Mouse (Mus musculus) midbrain, embryonic 10.5 days (tissue): ENCODE measurements around the gene Jarid2. TPM values are rescaled to one million over a fixed set of nuclear protein-coding genes. Genes with fewer than 3 reads are reported as not detected.
A peak's percentile ranks its signal among the peaks of the same experiment; 100 is the strongest.

ENCODE experiments used
- DNase-seq: peaks from one replicate; pipeline ENCODE4 v3.0.0-alpha.2; 2017; ENCODE audit warnings: low spot score
- H3K27ac ChIP-seq: fragments of 300-500 bp; sonication (generic); replicated peaks from 2 replicates; pipeline ENCODE4 v1.5.1; 2016; ENCODE audit warnings: mild to moderate bottlenecking
- H3K27me3 ChIP-seq: fragments of 300-500 bp; sonication (generic); 2 replicates; pipeline ENCODE4 v1.6.1; 2016; ENCODE audit warnings: low read depth, mild to moderate bottlenecking; ENCODE audit not compliant: poor library complexity, severe bottlenecking
- H3K36me3 ChIP-seq: fragments of 300-500 bp; sonication (generic); 2 replicates; pipeline ENCODE4 v1.6.1; 2016; ENCODE audit warnings: mild to moderate bottlenecking, moderate library complexity
- H3K4me1 ChIP-seq: fragments of 300-500 bp; sonication (generic); 2 replicates; pipeline ENCODE4 v1.6.1; 2016
- H3K4me3 ChIP-seq: fragments of 300-500 bp; sonication (generic); 2 replicates; pipeline ENCODE4 v1.5.1; 2016; ENCODE audit warnings: mild to moderate bottlenecking, moderate library complexity
- H3K9me3 ChIP-seq: fragments of 300-500 bp; sonication (generic); replicated peaks from 2 replicates; pipeline ENCODE4 v1.6.1; 2016; ENCODE audit warnings: mild to moderate bottlenecking
- WGBS: fragments of 180-500 bp; shearing (Covaris S2); methylation state at CpG from one replicate; pipeline ENCODE4 v1.1.7; 2016; 5-methylcytosine and 5-hydroxymethylcytosine counted together
- polyA plus RNA-seq: library from polyadenylated mRNA; unstranded; fragments of >200 nt; fragmentation: Nextera tagmentation; extraction: Ambion mirVana; gene quantifications from 2 replicates; pipeline ENCODE4 v1.2.1, GENCODE M21; 2016

Jarid2 gene
- polyA plus RNA-seq, 1 experiment from 2014 or later = 63.8 TPM

- WGBS = 32% methylated on average over 3 of the region's 3 CpGs
- DNase-seq = no peak
Observed at GRCm38 (mm10) chr13:44795891-44796290, 66.6 kb downstream of the Jarid2 start.

DNA sequence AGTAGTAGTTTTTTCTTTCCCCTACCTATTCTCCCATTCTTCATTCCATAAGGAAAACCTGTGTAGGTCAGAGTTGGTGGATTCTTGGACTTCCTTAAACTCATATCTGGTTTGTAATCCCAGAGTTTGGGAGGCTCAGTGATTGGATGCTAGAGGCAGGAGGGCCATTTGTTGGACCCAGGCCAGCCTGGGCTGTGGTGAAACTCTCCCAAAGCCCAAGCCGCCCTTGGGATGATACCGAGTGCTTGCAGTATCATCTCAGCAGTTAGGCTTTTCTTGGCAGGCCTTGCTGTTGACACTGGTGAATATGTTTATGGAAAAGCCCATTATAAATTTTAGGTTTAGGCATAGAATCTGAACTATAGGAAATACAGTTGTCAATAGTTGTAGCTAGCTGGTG, 67.5 kb downstream of the Jarid2 start:
- DNase-seq = no peak
- Histone ChIP-seq H3K27me3 (no peaks in the 10 kb centered on the region), H3K27ac (no peak overlapping the region), H3K36me3 (no peaks in the 10 kb centered on the region), H3K4me1 (peaks cover 55% of the 10 kb centered on the region), H3K9me3 (no peaks in the 10 kb centered on the region), H3K4me3 (no peak overlapping the region)
- 87% methylated on average over 2 of the region's 2 CpGs for WGBS

More at GRCm38 (mm10) chr13:44795891-44796290, 66.6 kb downstream of the Jarid2 start:
- no peak overlapping the region for H3K4me3 ChIP-seq
- H3K27me3 ChIP-seq = no peaks in the 10 kb centered on the region
- H3K36me3 ChIP-seq = no peaks in the 10 kb centered on the region
- H3K9me3 ChIP-seq = no peaks in the 10 kb centered on the region
- no peak overlapping the region for H3K27ac ChIP-seq
- peaks cover 61% of the 10 kb centered on the region for H3K4me1 ChIP-seq

- Histone ChIP-seq H3K4me1 (peaks cover 43% of the 10 kb centered on the region), H3K27ac (no peak overlapping the region), H3K4me3 (no peak overlapping the region), H3K9me3 (no peaks in the 10 kb centered on the region), H3K27me3 (no peaks in the 10 kb centered on the region), H3K36me3 (no peaks in the 10 kb centered on the region)
- DNase-seq = no peak
- 91% methylated on average over 3 of the region's 3 CpGs for WGBS
Observed at GRCm38 (mm10) chr13:44798280-44798679, 69.0 kb downstream of the Jarid2 start.

- no peak for DNase-seq
- Histone ChIP-seq H3K36me3 (no peaks in the 10 kb centered on the region), H3K4me1 (peaks cover 40% of the 10 kb centered on the region), H3K27ac (no peak overlapping the region), H3K4me3 (no peak overlapping the region), H3K27me3 (no peaks in the 10 kb centered on the region), H3K9me3 (no peaks in the 10 kb centered on the region)
Observed at GRCm38 (mm10) chr13:44799166-44799565, 69.9 kb downstream of the Jarid2 start.

DNA sequence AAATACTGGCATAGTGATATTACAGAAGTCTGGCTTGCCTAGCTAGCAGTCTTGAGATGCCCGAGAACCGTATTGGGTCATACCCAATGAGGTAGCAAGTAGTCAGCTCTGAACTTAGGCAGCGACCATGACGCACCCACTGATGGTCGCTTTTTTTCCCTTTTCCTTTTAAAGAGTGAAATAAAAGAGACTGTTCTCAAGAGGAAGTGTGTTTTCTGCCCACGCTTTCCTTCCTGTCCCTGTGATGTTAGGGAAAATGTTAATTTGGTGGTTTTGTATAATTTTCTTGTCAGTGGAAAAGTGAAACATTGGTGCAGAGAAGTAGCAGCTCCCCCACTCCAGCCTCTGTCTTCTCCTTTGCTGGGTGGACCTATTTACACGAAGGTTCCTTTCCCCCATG, 70.8 kb downstream of the Jarid2 start:
- Histone ChIP-seq H3K4me3 (no peak overlapping the region), H3K36me3 (no peaks in the 10 kb centered on the region), H3K27ac (no peak overlapping the region), H3K9me3 (no peaks in the 10 kb centered on the region), H3K4me1 (peaks cover 31% of the 10 kb centered on the region), H3K27me3 (no peaks in the 10 kb centered on the region)
- no peak for DNase-seq
- WGBS = 90% methylated on average over 7 of the region's 7 CpGs

DNA sequence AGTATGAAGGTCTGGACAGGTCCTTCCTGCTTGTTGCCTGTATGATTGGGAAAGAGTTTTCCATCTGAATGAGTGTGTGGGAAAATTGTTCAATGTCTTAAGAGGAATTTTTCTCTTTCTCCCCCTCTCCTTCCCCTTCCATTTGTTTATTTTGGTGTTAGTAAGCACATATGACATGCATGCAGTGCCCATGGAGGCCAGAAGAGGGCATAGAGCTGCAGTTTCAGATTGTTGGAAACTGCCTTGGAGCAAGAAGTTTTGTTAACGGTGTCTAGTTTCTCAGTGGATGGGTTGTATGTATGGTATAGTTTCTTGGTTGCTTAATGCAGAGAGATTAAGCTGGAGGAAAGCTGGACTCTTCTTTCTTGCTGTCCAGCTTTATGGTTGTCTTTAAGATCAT, 75.6 kb downstream of the Jarid2 start:
- H3K9me3 ChIP-seq = no peaks in the 10 kb centered on the region
- WGBS = 63% methylated on average over 1 of the region's 1 CpGs

GRCm38 (mm10) chr13:44808307-44808706, 79.0 kb downstream of the Jarid2 start:
- DNase-seq = no peak
- Histone ChIP-seq H3K27me3 (no peaks in the 10 kb centered on the region), H3K4me1 (peaks cover 13% of the 10 kb centered on the region; the same call in 1 of the 2 replicates), H3K27ac (no peak overlapping the region), H3K36me3 (no peaks in the 10 kb centered on the region), H3K4me3 (no peak overlapping the region), H3K9me3 (no peaks in the 10 kb centered on the region)
- 90% methylated on average over 1 of the region's 1 CpGs for WGBS

More for the DNA sequence above, 75.6 kb downstream of the Jarid2 start:
- DNase-seq = peak; percentile 47
- Histone ChIP-seq H3K36me3 (no peaks in the 10 kb centered on the region), H3K4me1 (peaks cover 13% of the 10 kb centered on the region; the same call in 1 of the 2 replicates), H3K4me3 (no peak overlapping the region), H3K27me3 (no peaks in the 10 kb centered on the region), H3K27ac (no peak overlapping the region)

GRCm38 (mm10) chr13:44811021-44811420, 81.7 kb downstream of the Jarid2 start:
- Histone ChIP-seq H3K27me3 (no peaks in the 10 kb centered on the region), H3K27ac (no peak overlapping the region), H3K36me3 (no peaks in the 10 kb centered on the region), H3K4me3 (no peak overlapping the region), H3K4me1 (peaks cover 29% of the 10 kb centered on the region), H3K9me3 (no peaks in the 10 kb centered on the region)
- DNase-seq = no peak
- WGBS = 86% methylated on average over 2 of the region's 2 CpGs

- DNase-seq = no peak
- H3K27ac ChIP-seq = no peak overlapping the region
- peaks cover 31% of the 10 kb centered on the region for H3K4me1 ChIP-seq
- H3K36me3 ChIP-seq = no peaks in the 10 kb centered on the region
- no peaks in the 10 kb centered on the region for H3K27me3 ChIP-seq
- H3K4me3 ChIP-seq = no peak overlapping the region
- H3K9me3 ChIP-seq = no peaks in the 10 kb centered on the region
- WGBS = 90% methylated on average over 10 of the region's 10 CpGs
Observed at GRCm38 (mm10) chr13:44811601-44812000, 82.3 kb downstream of the Jarid2 start.

- Histone ChIP-seq H3K4me3 (no peak overlapping the region), H3K36me3 (no peaks in the 10 kb centered on the region), H3K4me1 (peaks cover 29% of the 10 kb centered on the region), H3K27me3 (no peaks in the 10 kb centered on the region), H3K9me3 (no peaks in the 10 kb centered on the region), H3K27ac (no peak overlapping the region)
- DNase-seq = no peak
- 76% methylated on average over 5 of the region's 5 CpGs for WGBS
Observed at GRCm38 (mm10) chr13:44812381-44812780, 83.1 kb downstream of the Jarid2 start.

DNA sequence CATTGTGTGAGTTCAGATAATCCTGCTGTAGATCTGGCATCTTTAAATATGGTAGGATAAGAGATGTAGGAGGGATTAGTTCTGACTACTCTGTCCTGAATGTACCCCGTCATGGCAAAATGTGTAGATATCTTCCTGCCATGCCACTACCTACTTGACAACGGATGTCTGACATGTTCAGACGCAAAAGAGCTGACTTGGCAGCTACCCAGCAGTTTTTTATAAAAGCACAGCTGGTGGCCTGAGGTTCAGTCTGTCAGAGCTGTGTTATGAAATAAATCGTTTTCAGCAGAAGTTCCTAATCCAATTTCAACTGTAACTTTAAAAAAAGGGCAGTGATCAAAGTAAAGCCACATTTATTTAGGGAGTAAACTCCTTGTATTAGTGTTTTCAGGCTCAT, 90.1 kb downstream of the Jarid2 start:
- WGBS = 38% methylated on average over 4 of the region's 4 CpGs

GRCm38 (mm10) chr13:44822578-44822977, 93.3 kb downstream of the Jarid2 start:
- Histone ChIP-seq H3K36me3 (peaks cover 24% of the 10 kb centered on the region), H3K9me3 (no peaks in the 10 kb centered on the region), H3K4me3 (no peak overlapping the region), H3K27me3 (no peaks in the 10 kb centered on the region), H3K27ac (no peak overlapping the region), H3K4me1 (peaks cover 16% of the 10 kb centered on the region)
- DNase-seq = no peak

More for the DNA sequence above, 90.1 kb downstream of the Jarid2 start:
- Histone ChIP-seq H3K36me3 (peaks cover 8% of the 10 kb centered on the region; the same call in 1 of the 2 replicates), H3K27me3 (no peaks in the 10 kb centered on the region), H3K9me3 (no peaks in the 10 kb centered on the region), H3K4me3 (no peak overlapping the region), H3K4me1 (peaks cover 34% of the 10 kb centered on the region), H3K27ac (no peak overlapping the region)
- no peak for DNase-seq

- no peaks in the 10 kb centered on the region for H3K4me1 ChIP-seq
- 90% methylated on average over 5 of the region's 5 CpGs for WGBS
- H3K9me3 ChIP-seq = no peaks in the 10 kb centered on the region
- H3K36me3 ChIP-seq = peaks cover 21% of the 10 kb centered on the region
- no peak for DNase-seq
- no peak overlapping the region for H3K27ac ChIP-seq
- no peak overlapping the region for H3K4me3 ChIP-seq
- H3K27me3 ChIP-seq = no peaks in the 10 kb centered on the region
Observed at GRCm38 (mm10) chr13:44828903-44829302, 99.6 kb downstream of the Jarid2 start.

DNA sequence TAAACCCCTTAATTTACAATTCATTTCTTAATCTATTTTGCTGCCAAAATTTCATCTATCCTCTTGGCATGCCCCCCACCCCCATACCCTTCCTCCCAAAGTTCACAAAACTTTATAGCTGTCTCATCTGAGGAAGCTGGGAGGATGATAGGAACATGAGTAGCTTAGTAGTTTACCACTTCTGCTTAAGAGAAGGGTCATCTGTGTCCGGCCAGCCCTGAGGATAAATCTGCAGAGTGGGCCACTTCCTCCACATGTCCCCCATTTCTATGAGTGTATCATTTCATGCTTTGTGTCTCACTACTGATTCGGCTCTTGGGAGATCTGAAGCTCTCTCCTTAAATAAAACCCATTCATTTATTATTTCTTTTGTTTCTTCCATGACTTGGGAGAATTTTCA, 102.8 kb downstream of the Jarid2 start:
- Histone ChIP-seq H3K4me3 (no peak overlapping the region), H3K4me1 (no peaks in the 10 kb centered on the region), H3K27me3 (no peaks in the 10 kb centered on the region), H3K9me3 (no peaks in the 10 kb centered on the region), H3K36me3 (peaks cover 2% of the 10 kb centered on the region; the same call in 1 of the 2 replicates), H3K27ac (no peak overlapping the region)
- no peak for DNase-seq
- whole genome bisulfite sequencing = 96% methylated on average over 2 of the region's 2 CpGs
